Mouse (Mus musculus): ENCODE results near the gene Metrn. TPM values are rescaled to one million over a fixed set of nuclear protein-coding genes. Genes with fewer than 3 reads are reported as not detected.

The Metrn gene
- polyA plus RNA-seq, 1 experiment from 2014 or later: 71.6 TPM

GRCm38 (mm10) chr17:25831451-25832281 is 34.7 kb upstream of the Metrn start:
- DNase-seq (ENCODE audit: low spot score): no peak

- no peak for DNase-seq (ENCODE audit: low spot score)
These were observed 34.0 kb upstream of the Metrn start for GRCm38 (mm10) chr17:25830806-25831431.

GRCm38 (mm10) chr17:25830200-25830753 is 33.3 kb upstream of the Metrn start:
- no peak for DNase-seq (ENCODE audit: low spot score)

GRCm38 (mm10) chr17:25829558-25830017 is 32.7 kb upstream of the Metrn start:
- no peak for DNase-seq (ENCODE audit: low spot score)

- DNase-seq (ENCODE audit: low spot score): peak; percentile 81
These were observed 32.0 kb upstream of the Metrn start, which contains the start of gene Jmjd8 for GRCm38 (mm10) chr17:25828712-25829557. Gene Jmjd8 (plus strand): TSS chr17:25828867.

GRCm38 (mm10) chr17:25828223-25828594 is 31.3 kb upstream of the Metrn start:
- peak; percentile 22 for DNase-seq (ENCODE audit: low spot score)

GRCm38 (mm10) chr17:25827546-25828222 is 30.7 kb upstream of the Metrn start:
- no peak for DNase-seq (ENCODE audit: low spot score)

GRCm38 (mm10) chr17:25827011-25827410 is 30.1 kb upstream of the Metrn start:
- no peak for DNase-seq (ENCODE audit: low spot score)

- DNase-seq (ENCODE audit: low spot score): no peak
These were observed 29.1 kb upstream of the Metrn start for GRCm38 (mm10) chr17:25825984-25826570.

- no peak for DNase-seq (ENCODE audit: low spot score)
These were observed 28.4 kb upstream of the Metrn start for GRCm38 (mm10) chr17:25825311-25825710.

GRCm38 (mm10) chr17:25824362-25825142 is 27.6 kb upstream of the Metrn start:
- DNase-seq (ENCODE audit: low spot score): no peak

GRCm38 (mm10) chr17:25823452-25823851 is 26.5 kb upstream of the Metrn start, which contains the start of gene Wdr24:
Gene Wdr24 (plus strand): TSS chr17:25823627.
- peak; percentile 89 for DNase-seq (ENCODE audit: low spot score)

- no peak for DNase-seq (ENCODE audit: low spot score)
These were observed 22.2 kb upstream of the Metrn start for GRCm38 (mm10) chr17:25818851-25819780.

- DNase-seq (ENCODE audit: low spot score): no peak
These were observed 20.7 kb upstream of the Metrn start for GRCm38 (mm10) chr17:25817662-25818061.

GRCm38 (mm10) chr17:25813471-25813870 is 16.5 kb upstream of the Metrn start:
- DNase-seq (ENCODE audit: low spot score): peak; percentile 83

GRCm38 (mm10) chr17:25810890-25811289 is 14.0 kb upstream of the Metrn start:
- no peak for DNase-seq (ENCODE audit: low spot score)

GRCm38 (mm10) chr17:25809606-25810340 is 12.8 kb upstream of the Metrn start:
- DNase-seq (ENCODE audit: low spot score): no peak
